Mouse (Mus musculus) G1E (cell line): ENCODE results near the gene Dus1l.

Experiments used
- CTCF ChIP-seq: IDR thresholded peaks from 2 replicates; pipeline ENCODE4 v1.5.1; 2012; ENCODE audit warnings: low read depth, low read length, inconsistent platforms, mixed read lengths
- GATA1 ChIP-seq: IDR thresholded peaks from 2 replicates; pipeline ENCODE4 v1.6.1; 2012; ENCODE audit warnings: borderline replicate concordance, low read length, inconsistent platforms, mixed read lengths
- POLR2AphosphoS5 ChIP-seq: IDR thresholded peaks from 2 replicates; pipeline ENCODE4 v1.6.1; 2012; ENCODE audit warnings: low read depth, low read length, inconsistent platforms; ENCODE audit not compliant: insufficient replicate concordance
- TAL1 ChIP-seq: conservative IDR thresholded peaks from 2 replicates; pipeline ENCODE4 v1.6.1; 2012; ENCODE audit warnings: low read depth, low read length, inconsistent platforms, mixed read lengths

GRCm38 (mm10) chr11:120792652-120793051 is 3.6 kb downstream of the Dus1l start:
- no peak for TF ChIP-seq CTCF
- TF ChIP-seq TAL1: no peak
- TF ChIP-seq GATA1: no peak
- no peak for TF ChIP-seq POLR2AphosphoS5
